Mouse (Mus musculus) heart, postnatal 0 days (tissue): ENCODE data around the gene Gli2. TPM values are rescaled to one million over a fixed set of nuclear protein-coding genes. Genes with fewer than 3 reads are reported as not detected.

ENCODE experiments used
- ATAC-seq: fragments of 200-750 bp; cut with Nextera tagmentation; 2 replicates; pipeline ENCODE4 v1.8.0; 2017; ENCODE audit warnings: low read depth, moderate number of reproducible peaks, moderate library complexity; ENCODE audit not compliant: insufficient read depth
- DNase-seq: peaks from one replicate; pipeline ENCODE4 v3.0.0-alpha.2; 2016; ENCODE audit warnings: low spot score
- H3K27ac ChIP-seq: fragments of 300-500 bp; sonication (generic); 2 replicates; pipeline ENCODE4 v1.5.1; 2014; ENCODE audit warnings: low read depth, mild to moderate bottlenecking
- H3K27me3 ChIP-seq: fragments of 300-500 bp; sonication (generic); 2 replicates; pipeline ENCODE4 v1.6.1; 2014; ENCODE audit warnings: low read length, mixed read lengths; ENCODE audit not compliant: control insufficient read depth, insufficient read depth
- H3K36me3 ChIP-seq: fragments of 300-500 bp; sonication (generic); replicated peaks from 2 replicates; pipeline ENCODE4 v1.6.1; 2014; ENCODE audit warnings: low read length, mixed read lengths; ENCODE audit not compliant: control insufficient read depth, insufficient read depth
- H3K4me1 ChIP-seq: fragments of 300-500 bp; sonication (generic); 2 replicates; pipeline ENCODE4 v1.6.1; 2014; ENCODE audit warnings: antibody characterized with exemption; ENCODE audit not compliant: control insufficient read depth, insufficient read depth
- H3K4me2 ChIP-seq: fragments of 300-500 bp; sonication (generic); 2 replicates; pipeline ENCODE4 v1.6.1; 2014; ENCODE audit warnings: low read depth, mild to moderate bottlenecking, low read length, moderate library complexity
- H3K4me3 ChIP-seq: fragments of 300-500 bp; sonication (generic); 2 replicates; pipeline ENCODE4 v1.5.1; 2014; ENCODE audit warnings: low read depth, low read length
- H3K9ac ChIP-seq: fragments of 300-500 bp; sonication (generic); replicated peaks from 2 replicates; pipeline ENCODE4 v1.6.1; 2014; ENCODE audit warnings: low read depth, low read length, mixed read lengths
- H3K9me3 ChIP-seq: fragments of 300-500 bp; sonication (generic); replicated peaks from 2 replicates; pipeline ENCODE4 v1.6.1; 2016; ENCODE audit warnings: low read length; ENCODE audit not compliant: control insufficient read depth
- CTCF ChIP-seq: IDR thresholded peaks from 2 replicates; pipeline ENCODE4 v1.5.1; 2016; ENCODE audit warnings: antibody characterized with exemption, control low read depth, low read depth
- EP300 ChIP-seq: IDR thresholded peaks from 2 replicates; pipeline ENCODE4 v1.6.1; 2016; ENCODE audit warnings: antibody characterized with exemption, low read depth
- WGBS: fragments of 180-500 bp; shearing (Covaris S2); extraction: QIAGEN DNeasy Blood & Tissue Kit; methylation state at CpG from one replicate; pipeline ENCODE4 v1.1.7; 2014; 5-methylcytosine and 5-hydroxymethylcytosine counted together
- polyA plus RNA-seq: library from polyadenylated mRNA; unstranded; fragments of >200 nt; fragmentation: Nextera tagmentation; extraction: Ambion mirVana; gene quantifications from 2 replicates; pipeline ENCODE4 v1.2.1, GENCODE M21; 2015
- total RNA-seq: library from RNA; depleted of rRNA; stranded (reverse); fragments of >200 nt; gene quantifications from 2 replicates; pipeline ENCODE4 v1.2.3, GENCODE M21; 2014; ENCODE audit warnings: low replicate concordance

Gene Gli2
- total and polyA plus RNA-seq, 2 experiments from 2014 or later: 0.93 to 14.7 TPM

DNA sequence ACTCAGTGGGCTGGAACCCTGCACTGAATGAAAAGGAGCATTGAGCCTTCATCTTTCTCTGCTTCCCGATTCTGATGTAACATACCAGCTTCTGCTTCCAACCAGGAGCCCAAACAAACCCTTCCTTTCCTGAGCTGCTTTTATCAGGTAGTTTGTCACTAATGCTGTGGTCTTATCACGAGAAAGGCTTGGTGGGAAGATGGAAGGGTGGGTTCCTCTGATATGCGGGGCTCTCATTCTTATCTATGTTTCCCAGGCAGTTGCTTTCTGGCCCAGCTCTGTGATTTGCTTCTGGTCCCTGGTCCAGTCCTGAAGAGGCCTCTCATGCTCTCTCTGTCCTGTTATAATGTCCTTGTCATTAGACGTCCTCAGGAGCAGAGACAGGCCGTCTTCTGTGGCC lies 222.8 kb downstream of the Gli2 start:
- no peak overlapping the region for H3K4me3 ChIP-seq
- TF ChIP-seq CTCF (no peak), EP300 (no peak)
- WGBS: 22% methylated on average over 5 of the region's 5 CpGs
- H3K27me3 ChIP-seq: no peaks in the 10 kb centered on the region
- no peak overlapping the region for H3K27ac ChIP-seq
- H3K9ac ChIP-seq: no peak overlapping the region
- DNase-seq: no peak
- no peaks in the 10 kb centered on the region for H3K4me1 ChIP-seq
- no peak for ATAC-seq
- no peaks in the 10 kb centered on the region for H3K9me3 ChIP-seq
- H3K4me2 ChIP-seq: no peak overlapping the region
- H3K36me3 ChIP-seq: no peaks in the 10 kb centered on the region

DNA sequence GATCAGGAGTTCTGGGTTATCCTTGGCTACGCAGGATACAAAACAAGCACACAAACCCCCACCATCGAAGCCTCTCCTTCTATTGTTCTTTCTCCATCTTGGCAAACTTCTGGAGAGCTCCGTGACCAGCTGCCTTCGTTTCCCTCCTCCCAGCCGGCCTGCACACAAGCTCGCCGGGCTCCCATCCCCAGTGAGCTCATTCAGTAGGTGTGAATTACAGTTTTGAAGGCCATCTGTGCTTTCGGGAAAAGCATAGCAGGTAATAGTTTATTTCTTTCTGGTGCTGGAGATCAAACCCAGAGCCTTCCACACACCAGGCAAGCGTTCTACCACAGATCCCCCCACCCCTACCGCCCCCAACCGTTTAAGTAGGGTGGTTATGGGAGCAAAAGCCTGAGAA lies 226.8 kb downstream of the Gli2 start:
- Histone ChIP-seq H3K4me2 (no peak overlapping the region), H3K9ac (no peak overlapping the region), H3K27me3 (no peaks in the 10 kb centered on the region), H3K4me3 (no peak overlapping the region), H3K4me1 (no peaks in the 10 kb centered on the region), H3K27ac (no peak overlapping the region), H3K9me3 (no peaks in the 10 kb centered on the region; the same call in 1 of the 2 replicates), H3K36me3 (no peaks in the 10 kb centered on the region)
- DNase-seq (no peak), ATAC-seq (no peak)
- no peak for TF ChIP-seq CTCF
- TF ChIP-seq EP300: no peak
- WGBS: 80% methylated on average over 11 of the region's 11 CpGs

DNA sequence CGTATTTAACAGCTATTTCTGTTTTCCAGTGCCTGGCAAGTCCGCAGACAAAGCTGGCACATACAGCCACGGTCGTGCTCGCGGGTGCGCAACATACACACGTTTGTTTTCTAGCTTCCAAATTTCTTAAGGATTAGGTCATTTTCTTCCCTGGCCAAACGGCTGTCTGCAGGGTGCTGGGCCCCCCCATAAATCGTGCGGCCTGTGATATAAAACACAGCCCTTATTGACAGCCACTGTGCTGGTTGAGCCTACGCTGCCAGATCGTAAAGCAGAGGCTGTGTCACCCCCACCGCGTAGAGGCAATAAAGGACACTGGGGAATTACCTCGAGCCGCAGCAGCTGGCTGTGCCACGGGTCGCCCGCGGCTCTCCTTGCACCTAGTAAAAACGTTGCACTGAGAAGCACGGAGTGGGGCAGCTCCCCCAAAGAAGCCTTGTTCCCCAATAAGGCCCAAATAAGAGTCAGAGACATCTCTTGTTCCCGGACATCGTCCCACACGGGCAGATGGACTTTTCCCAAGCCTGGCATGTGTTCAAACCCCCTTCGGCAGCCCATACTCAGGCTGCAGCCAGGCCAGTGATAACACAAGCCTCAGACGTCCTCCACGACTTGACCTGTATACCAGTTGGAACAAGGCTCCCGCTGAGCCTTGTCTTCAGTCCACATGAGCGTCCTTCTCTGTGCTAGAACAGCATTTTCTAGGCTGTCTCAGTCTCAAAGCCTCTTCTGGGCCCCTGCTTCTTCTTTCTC lies 227.8 kb downstream of the Gli2 start:
- no peak overlapping the region for H3K4me3 ChIP-seq
- peak; percentile 11 for DNase-seq
- 55% methylated on average over 31 of the region's 31 CpGs for WGBS
- H3K4me2 ChIP-seq: no peak overlapping the region
- no peak for TF ChIP-seq EP300
- no peak for TF ChIP-seq CTCF
- no peak overlapping the region for H3K27ac ChIP-seq
- no peaks in the 10 kb centered on the region for H3K4me1 ChIP-seq
- no peaks in the 10 kb centered on the region; the same call in 1 of the 2 replicates for H3K9me3 ChIP-seq
- H3K9ac ChIP-seq: no peak overlapping the region
- no peaks in the 10 kb centered on the region for H3K27me3 ChIP-seq
- ATAC-seq: peak; percentile 49; the same call in 1 of the 2 replicates
- no peaks in the 10 kb centered on the region for H3K36me3 ChIP-seq

DNA sequence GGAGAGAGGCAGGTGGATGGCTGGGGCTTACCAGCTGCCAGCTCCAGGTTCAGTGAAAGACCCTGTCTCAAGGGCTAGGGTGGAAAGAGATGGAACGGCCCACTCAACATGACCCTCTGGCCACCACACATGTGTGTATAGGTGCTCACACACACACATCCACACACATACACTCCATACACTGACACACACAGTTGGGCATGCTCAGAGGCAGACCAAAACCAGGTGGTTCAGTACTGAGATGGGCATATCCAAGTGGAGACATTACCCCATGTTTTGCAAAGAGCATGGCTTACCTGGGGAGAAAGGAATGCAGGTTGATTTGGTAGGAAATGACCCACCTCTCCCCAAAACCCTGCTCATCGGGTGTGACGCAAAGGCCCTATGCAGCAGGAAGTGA lies 228.4 kb downstream of the Gli2 start:
- DNase-seq: no peak
- TF ChIP-seq EP300: no peak
- TF ChIP-seq CTCF: no peak
- 76% methylated on average over 3 of the region's 3 CpGs for WGBS
- H3K27me3 ChIP-seq: no peaks in the 10 kb centered on the region
- 0 out of 2 replicates have a peak, but pooled peaks have one; percentile 13 for ATAC-seq
- H3K27ac ChIP-seq: no peak overlapping the region
- H3K9ac ChIP-seq: no peak overlapping the region
- no peak overlapping the region for H3K4me2 ChIP-seq
- no peak overlapping the region for H3K4me3 ChIP-seq
- no peaks in the 10 kb centered on the region; the same call in 1 of the 2 replicates for H3K9me3 ChIP-seq
- H3K4me1 ChIP-seq: no peaks in the 10 kb centered on the region
- H3K36me3 ChIP-seq: no peaks in the 10 kb centered on the region

DNA sequence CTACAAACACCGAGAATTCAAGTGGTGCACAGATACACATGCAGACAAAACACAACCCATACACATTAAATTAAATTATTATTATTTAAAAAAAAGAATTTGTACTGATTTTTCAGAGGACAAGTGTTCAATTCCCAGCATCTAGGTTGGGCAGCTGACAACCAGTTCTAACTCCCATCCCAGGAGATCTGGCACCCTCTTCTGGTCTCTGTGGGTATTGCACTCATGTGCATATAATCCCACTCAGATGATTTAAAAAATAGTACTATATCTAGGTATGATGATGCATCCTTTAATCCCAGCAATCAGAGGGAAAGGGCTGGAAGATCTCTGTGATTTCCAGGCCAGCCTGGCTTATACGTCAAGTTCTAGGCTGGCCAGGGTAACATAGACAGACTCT lies 231.2 kb downstream of the Gli2 start:
- DNase-seq (no peak), ATAC-seq (no peak)
- TF ChIP-seq EP300: no peak
- TF ChIP-seq CTCF: 0 out of 2 replicates have a peak, but pooled peaks have one; percentile 16
- Histone ChIP-seq H3K27ac (no peak overlapping the region), H3K4me3 (no peak overlapping the region), H3K27me3 (no peaks in the 10 kb centered on the region), H3K9ac (no peak overlapping the region), H3K4me2 (no peak overlapping the region), H3K36me3 (no peaks in the 10 kb centered on the region), H3K4me1 (no peaks in the 10 kb centered on the region), H3K9me3 (no peaks in the 10 kb centered on the region; the same call in 1 of the 2 replicates)
- WGBS: 96% methylated on average over 2 of the region's 2 CpGs
